Mouse (Mus musculus) v-Abl transformed pro-B cells (cell line): ENCODE data around the gene Smg6.

Experiments used
- in situ Hi-C, 2 experiments: fragments of 400-800 bp; cut with MboI; formaldehyde crosslinking; loops; one replicate each; pipeline ENCODE4 v1.15.1; 2025; ENCODE audit not compliant: unreplicated experiment in 2 of 2

Gene Smg6

GRCm38 (mm10) chr11:75044333-75044732, 118.7 kb downstream of the Smg6 start:
- in situ Hi-C loops, result no loop called here

DNA sequence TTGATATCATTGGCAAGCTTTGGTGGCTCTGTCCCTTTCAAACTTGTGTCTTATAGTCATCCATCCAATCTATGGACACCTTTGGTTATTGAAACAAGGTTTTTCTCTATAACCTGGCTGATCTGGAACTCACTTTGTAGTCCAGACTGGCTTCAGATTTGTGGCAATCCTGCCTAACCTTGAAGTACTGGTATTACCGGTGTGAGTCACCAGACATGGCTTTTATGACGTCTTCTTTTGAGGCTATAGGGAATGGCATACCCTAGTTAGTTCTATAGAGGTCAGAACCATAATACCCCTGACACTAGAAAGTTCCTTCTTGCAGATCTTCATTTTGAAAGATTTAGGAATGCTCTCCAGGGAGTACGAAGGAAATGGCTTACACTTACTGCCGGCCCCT, 120.2 kb downstream of the Smg6 start:
- in situ Hi-C loops, result no loop called here

- in situ Hi-C loops, result no loop called here
These were observed 121.0 kb downstream of the Smg6 start for GRCm38 (mm10) chr11:75046638-75047037.

DNA sequence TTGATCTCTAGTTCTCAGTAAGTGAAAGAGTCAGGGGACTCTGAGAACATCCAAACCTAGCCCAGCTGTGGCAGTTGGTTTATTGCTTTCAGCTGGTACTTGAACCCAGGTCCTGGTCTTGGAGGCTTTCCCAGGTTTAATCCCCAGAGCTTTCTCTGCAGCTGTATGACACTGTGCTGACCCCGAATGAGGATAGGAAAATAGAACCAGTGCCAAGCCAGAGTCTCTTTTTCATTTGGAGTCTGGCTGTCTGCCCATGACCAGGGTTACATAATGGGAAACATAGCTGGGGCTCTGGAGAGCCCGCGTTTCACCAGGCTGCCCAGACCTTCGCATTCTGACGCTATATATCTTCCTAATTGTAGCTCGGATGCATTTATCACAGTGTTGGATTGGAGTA, 121.4 kb downstream of the Smg6 start:
- in situ Hi-C loops, result no loop called here

DNA sequence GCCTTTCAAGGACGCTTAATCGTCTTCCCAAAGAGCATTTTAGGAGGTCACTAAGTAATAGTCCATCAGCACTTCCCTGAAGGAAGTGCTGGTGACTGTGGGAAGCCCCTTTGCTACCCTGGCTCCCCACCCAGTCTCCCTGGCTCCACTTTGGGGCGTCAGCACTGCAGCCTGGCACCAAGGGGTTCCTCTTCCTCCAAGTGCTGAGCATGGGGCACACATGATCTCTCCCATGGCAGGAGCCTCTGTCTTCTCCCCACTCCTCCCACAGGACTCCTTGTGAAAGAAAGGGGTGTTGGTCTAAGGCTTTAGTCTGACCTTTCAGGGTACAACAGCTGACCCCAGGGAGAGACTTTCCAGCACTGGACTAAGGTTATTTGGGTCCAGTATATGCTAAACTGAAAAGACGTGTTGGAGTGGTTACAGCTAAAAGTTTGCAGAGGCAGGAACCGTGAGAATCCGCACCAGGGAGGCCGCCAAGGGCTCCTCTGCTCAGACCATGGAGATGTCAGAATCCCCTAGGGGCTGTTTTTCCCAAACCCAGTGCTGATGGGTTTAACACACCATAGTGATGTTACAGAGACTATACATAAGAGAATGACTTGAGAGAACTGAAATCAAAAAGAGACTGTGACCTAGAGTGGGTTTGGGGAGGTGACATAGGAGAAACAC, 122.2 kb downstream of the Smg6 start:
- in situ Hi-C loops, result no loop called here

DNA sequence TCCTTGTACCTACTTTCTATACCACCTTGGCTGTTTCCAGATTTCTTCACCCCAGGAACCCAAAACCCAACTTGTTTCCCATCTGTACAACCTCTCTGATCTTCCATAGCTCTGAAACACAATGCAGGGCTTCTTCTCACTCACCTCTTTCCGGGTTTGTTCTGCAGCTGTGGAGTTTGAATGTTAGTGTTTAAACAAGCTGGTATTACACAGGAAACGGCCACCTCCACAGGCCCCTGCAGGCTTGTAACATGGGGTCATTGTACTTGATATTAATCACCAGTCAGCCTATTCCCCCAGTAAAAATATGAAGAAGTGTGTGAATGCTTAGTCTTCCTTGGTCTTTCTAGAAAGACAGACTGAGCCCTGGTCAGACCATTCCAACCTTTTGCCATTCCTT, 123.5 kb downstream of the Smg6 start:
- in situ Hi-C loops, result no loop called here

GRCm38 (mm10) chr11:75049807-75050206, 124.2 kb downstream of the Smg6 start:
- in situ Hi-C loops, result no loop called here

DNA sequence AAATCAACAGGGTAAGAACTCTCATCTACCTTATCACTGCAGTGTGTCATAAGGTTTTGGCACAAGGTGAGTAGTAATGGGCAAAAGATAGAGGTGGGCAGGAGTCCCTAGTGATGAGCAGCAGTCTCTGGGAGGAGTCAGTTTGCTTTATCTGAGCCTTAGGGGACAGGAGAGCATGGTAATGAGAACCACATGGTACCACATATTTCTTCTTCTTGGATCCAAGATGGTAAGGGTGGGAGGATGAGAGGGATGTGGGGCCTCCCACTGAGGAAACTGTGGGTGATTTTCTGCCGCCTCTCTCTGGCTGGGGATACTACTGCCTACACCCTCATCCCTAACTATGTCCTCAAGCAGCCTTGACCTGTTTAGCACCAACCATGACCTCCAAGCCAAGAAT, 125.6 kb downstream of the Smg6 start:
- in situ Hi-C loops, result no loop called here

DNA sequence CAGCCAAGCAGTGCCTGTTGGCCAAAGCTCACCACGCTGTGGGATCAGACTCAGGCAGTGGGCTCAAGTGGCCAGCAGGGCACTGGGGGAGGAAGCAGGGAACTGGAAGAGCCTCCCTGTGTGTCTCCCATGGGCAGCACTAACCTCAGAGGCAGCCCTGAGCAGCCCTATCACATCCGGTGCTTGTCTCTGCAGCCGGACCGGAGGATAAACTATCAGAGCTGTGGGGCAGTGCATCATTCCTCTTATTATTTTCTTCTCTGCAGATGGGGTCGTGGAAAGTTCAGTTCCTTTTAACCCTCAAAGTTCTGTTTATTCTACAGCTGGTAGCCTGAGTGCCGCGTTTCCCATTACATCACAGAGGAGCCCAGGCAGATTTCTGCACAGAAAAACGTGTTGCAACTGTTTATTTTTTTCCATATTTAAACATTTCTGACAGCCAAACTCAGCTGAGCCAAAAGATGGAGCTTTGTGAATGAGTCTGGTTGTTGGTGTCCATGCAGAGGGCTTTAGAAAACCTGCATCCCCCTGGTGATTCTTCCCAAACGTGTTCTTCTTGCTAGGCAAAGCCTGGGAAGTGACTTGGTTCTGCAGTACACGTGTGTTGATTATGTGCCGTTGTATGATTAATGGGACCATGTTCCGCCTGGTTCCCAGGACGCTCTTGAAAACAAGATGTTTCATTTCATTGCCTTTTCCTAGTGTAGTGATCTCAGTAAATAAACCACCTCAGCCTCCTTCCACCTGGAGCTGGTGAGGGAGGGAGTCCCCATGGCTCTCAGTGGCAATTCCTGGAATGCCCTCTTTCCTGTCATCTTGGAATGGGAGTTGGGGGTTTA, 126.3 kb downstream of the Smg6 start:
- in situ Hi-C loops, result no loop called here

DNA sequence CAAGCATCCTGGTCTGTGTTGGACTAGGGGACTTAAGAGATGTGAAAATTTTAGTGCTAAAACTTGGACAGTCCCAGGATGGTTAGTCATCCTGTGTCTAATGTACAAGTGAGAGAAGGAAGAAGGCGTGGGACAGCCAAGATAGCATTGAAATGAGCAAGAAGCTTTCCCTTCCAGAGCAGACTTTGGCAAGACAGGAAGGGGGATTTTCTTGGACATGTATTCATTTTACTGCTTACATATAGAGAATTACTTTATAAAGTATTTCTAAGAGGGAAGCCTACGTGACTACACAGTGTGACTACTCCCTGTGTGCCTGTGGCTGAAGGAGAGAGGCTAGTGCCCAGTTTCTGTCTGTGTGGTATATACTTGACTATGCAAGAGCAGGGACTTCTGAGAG, 127.4 kb downstream of the Smg6 start:
- in situ Hi-C loops, result no loop called here

DNA sequence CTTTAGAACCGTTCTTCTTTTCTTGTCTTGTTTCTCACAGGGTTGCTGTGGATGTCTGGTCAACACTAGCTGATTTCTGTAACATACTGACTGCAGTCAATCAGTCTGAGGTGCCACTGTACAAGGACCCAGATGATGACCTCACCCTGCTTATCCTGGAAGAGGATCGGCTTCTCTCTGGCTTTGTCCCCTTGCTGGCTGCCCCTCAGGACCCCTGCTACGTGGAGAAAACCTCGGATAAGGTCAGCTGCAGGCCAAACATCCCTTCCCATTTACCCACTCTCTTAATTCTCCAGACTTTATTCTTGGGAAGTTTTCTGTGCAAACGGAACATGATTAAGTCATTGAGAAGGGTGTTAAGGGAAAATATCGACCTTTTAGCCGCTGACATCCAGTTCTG, 128.1 kb downstream of the Smg6 start:
- in situ Hi-C loops, result no loop called here

DNA sequence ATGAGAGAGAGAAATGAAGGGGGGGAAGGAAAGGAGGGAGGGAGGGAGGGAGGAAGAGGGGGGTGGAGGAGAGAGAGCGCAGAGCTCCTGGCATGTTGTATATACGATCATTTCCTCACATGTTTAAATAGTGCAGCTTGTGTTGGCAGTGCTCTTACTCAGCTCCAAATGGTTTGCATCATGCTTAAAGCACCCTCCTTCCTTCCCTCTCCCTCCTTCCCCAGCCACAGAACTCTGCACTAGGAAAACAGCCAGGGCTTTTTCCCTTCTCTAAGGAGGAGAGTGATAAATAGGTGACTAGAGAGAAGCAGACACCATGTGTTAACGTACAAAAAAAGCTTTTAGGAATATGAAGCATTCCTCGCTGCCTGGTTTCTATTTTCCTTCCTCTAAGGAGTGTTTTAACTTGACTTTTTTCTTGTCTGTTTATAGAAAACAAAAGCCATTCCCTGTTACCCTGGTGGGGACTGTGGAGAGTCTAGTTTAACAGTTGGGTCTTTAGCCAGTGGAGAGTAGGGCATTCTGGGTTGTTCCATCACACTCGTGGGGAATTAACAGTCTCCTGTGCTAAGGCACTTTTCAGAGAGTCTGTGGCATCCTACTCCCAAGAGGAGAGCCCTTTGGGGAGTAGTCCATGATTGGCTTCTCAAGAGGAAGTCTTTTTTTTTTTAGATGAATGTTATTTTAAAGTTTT, 128.7 kb downstream of the Smg6 start:
- in situ Hi-C loops, result no loop called here

DNA sequence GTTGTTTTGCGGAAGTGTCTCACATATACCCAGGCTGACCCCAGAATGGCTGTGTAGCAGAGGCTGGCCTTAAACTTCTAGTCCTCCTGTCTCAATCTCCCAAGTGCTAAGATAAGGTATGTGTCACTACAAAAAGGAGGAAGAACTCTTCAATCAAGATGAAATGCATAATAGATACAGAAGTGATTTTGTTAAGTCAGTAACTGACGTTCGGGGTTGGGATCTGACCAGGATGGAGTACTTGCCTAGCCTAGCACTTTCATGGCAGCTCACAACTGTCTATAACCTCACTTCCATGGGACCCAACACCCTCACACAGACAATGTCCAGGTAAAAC, 129.2 kb downstream of the Smg6 start:
- in situ Hi-C loops, result no loop called here

DNA sequence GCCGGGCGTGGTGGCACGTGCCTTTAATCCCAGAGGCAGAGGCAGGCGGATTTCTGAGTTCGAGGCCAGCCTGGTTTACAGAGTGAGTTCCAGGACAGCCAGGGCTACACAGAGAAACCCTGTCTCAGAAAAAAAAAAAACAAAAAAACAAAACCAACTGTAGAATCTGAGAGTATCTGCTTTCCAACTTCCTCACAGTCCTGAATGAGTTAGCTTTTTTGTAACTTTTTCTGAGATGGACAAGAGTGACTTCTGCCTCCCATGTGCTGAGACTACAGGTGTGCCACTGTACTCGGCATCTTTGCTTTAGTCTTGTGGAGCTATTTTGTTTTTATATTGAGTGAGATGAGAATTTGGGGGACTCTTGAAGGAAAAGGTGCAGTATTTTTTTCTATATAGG, 137.0 kb downstream of the Smg6 start:
- in situ Hi-C loops, result no loop called here

DNA sequence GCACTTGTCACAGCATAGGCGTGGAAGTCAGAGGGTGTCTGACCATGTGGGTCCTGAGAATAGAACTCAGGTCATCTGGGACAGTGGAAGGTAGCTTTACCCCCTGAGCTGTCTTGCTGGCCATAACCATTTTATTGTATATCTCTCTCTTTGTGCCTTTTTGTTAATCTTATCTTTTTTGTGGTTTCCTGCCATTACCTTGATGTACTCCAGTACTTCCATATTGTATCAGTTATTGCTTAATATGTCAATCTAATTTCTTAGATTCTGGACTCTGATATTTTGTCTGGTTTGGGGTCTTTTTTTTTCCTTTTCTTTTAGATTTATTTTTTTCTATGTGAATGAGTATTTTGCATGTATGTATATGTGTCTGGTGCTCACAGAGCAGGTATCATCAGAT, 138.6 kb downstream of the Smg6 start:
- in situ Hi-C loops, result no loop called here

GRCm38 (mm10) chr11:75071352-75071751, 145.7 kb downstream of the Smg6 start:
- in situ Hi-C loops, result no loop called here

GRCm38 (mm10) chr11:75072932-75073625, 147.5 kb downstream of the Smg6 start:
- in situ Hi-C loops, result no loop called here

GRCm38 (mm10) chr11:75073696-75074095, 148.1 kb downstream of the Smg6 start:
- in situ Hi-C loops, result no loop called here

DNA sequence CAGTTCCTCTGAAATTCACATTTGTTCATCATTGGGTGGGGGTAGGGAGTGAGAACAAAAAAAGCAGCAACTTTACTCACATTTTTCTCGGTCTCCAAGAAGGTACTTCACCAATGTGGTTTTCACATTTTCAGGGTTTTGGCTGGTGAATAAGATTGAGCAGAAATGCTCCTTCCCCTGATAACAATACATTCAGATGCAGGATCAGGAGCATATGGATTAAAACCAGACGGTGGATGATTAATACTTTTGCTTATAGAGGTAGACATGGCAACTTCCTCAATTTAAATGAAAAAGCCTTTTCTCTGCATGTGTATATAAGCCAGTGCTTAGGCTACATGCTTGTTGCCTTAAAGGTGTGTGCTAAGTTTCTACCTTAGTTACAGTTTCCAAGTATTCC, 148.9 kb downstream of the Smg6 start:
- in situ Hi-C loops, result no loop called here

DNA sequence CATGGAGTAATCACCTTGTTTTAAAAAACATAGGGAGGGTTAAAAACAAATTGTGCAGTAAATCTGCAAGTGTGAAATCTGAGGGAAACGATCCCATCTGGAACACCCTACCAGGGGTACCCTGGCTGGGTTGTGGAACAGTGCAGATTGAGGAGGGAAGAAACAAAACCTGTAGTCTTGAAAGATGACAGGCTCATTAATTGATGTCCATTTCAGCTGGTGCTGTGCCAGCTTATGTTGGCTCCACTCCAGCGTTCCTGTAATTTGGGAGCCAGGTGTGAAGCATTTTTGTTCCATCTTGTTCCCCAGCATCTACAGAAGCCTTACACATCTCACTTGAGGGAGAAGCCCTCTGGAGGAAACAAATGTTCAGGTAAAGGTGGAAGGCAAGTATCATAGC, 153.0 kb downstream of the Smg6 start:
- in situ Hi-C loops, result no loop called here

DNA sequence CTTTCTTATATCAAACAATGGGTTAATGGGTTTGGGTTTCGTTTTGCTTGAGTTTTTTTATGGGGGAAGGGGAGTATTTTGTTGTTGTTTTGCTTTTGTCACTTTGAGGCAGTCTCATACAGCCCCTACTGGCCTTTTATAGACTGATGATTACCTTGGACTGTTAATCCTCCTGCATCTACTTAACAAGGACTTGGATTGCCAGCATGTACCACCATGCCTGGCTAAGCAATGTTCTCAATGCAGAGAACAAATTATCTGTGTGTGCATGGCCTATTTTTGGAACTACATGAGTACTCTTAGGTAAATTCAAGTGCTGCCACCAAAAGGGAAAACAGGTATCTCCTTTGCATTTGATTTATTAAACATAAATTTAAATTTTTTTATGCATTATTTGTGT, 157.4 kb downstream of the Smg6 start:
- in situ Hi-C loops, result no loop called here
